25 mouse cellular contexts compared by ENCODE assay signal in the genomic region with DNA sequence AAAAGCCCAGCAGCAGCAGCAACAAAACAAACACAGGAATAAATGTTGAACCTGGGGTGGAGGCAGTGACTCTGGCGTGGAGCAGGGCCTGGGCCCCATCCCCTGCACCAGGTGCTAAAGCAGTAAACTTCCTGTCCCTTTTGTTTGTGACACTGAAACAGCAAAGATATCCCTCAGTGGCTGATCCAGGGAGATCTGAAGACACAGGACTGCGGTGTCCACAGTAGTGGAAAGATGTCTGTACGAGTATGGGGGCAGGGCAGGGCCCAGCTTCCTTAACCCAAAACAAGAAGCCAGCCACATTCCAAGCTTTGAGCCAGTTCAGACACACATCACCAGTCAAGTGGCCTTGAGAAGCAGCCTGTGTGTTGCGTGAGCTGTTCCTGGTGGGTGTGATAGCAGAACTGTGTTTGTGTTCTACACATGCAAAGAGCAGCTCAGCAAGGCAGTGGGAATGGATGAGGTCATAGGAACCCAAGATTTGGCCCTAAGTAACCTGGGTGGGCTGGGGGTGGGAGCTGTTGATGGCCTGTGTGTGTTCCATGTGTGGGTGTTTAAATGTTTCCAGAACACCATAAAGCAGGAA. TPM values are rescaled to one million over a fixed set of nuclear protein-coding genes. Genes with fewer than 3 reads are reported as not detected.
DNase-seq lines count a peak whose midpoint lies in the region; ATAC-seq and TF ChIP-seq lines count a peak whose summit lies in the region.
"Had no signal": no experiment of that assay in that cellular context is flagged by ENCODE, and none has a peak within 500 bp of the region (broad histone marks: within the 10 kb centered on the region; RNA-seq: fewer than 3 reads in every experiment).

No protein-coding gene starts in this region.

- H3K4me3 ChIP-seq in megakaryocyte, embryonic 14.5 days (replicated peaks), result peak overlapping the region; percentile 15
- no peak overlapping the region for H3K4me3 ChIP-seq in intestine, embryonic 16.5 days (ENCODE audit: low read length)
- H3K4me3 ChIP-seq: hindbrain, embryonic 15.5 days; layer of hippocampus, adult 2 months; limb, embryonic 13.5 days; liver, embryonic 12.5 days; neural tube, embryonic 15.5 days had no signal

- H3K4me2 ChIP-seq in intestine, embryonic 16.5 days (ENCODE audit: low read depth, low read length), result no peak overlapping the region
- H3K4me2 ChIP-seq: heart, embryonic 11.5 days; hindbrain, embryonic 15.5 days; limb, embryonic 13.5 days; liver, embryonic 12.5 days; midbrain, embryonic 11.5 days; neural tube, embryonic 15.5 days had no signal

- H3K27ac ChIP-seq in intestine, embryonic 16.5 days (ENCODE audit: low read length), result no peak overlapping the region
- H3K27ac ChIP-seq: hindbrain, embryonic 15.5 days; layer of hippocampus, adult 2 months; limb, embryonic 13.5 days; liver, embryonic 12.5 days; neural tube, embryonic 15.5 days had no signal

- peaks cover 23% of the 10 kb centered on the region for H3K36me3 ChIP-seq in megakaryocyte, embryonic 14.5 days (replicated peaks; ENCODE audit: low read length)
- no peaks in the 10 kb centered on the region for H3K36me3 ChIP-seq in intestine, embryonic 16.5 days (ENCODE audit: control insufficient read depth, insufficient read depth, low read length)
- H3K36me3 ChIP-seq: hindbrain, embryonic 15.5 days; limb, embryonic 13.5 days; liver, embryonic 12.5 days; neural tube, embryonic 15.5 days had no signal

- no peak for TF ChIP-seq CTCF in Patski (IDR thresholded peaks at IDR 0.05)

- H3K27me3 ChIP-seq in megakaryocyte, embryonic 14.5 days (replicated peaks), result no peaks in the 10 kb centered on the region
- H3K27me3 ChIP-seq in Patski, result no peaks in the 10 kb centered on the region
- H3K27me3 ChIP-seq in intestine, embryonic 16.5 days (replicated peaks; ENCODE audit: control insufficient read depth, insufficient read depth, low read length), result no peaks in the 10 kb centered on the region; the same call in 1 of the 2 replicates
- H3K27me3 ChIP-seq: hindbrain, embryonic 15.5 days; limb, embryonic 13.5 days; liver, embryonic 12.5 days; neural tube, embryonic 15.5 days had no signal

- no peak overlapping the region for H3K9ac ChIP-seq in intestine, embryonic 16.5 days (ENCODE audit: low read depth, low read length)
- H3K9ac ChIP-seq: forebrain, postnatal 0 days; hindbrain, embryonic 15.5 days; limb, embryonic 13.5 days; liver, embryonic 12.5 days; neural tube, embryonic 15.5 days had no signal

- CTCF ChIA-PET in Patski (lab: Charles Lee), result interaction anchor here (0.7 to 10.3 kb wide), 4 partner anchors 12 to 86 kb away, joined by 3 to 84 read pairs (median 4); no protein-coding TSS in a partner anchor

- no peak for DNase-seq in Patski (ENCODE audit: low read depth, low spot score)
- DNase-seq in forelimb bud, embryonic 11.5 days (ENCODE audit: low read depth, low spot score), result peak; percentile 47
- peak; percentile 27 to 36 for DNase-seq in thymus, postnatal 10 days (ENCODE audit: low spot score in 2 of 2)
- no peak for DNase-seq in heart, adult 8-10 months (ENCODE audit: low spot score)
- DNase-seq: adrenal gland, postnatal 25 days; cerebellum, adult 11-12 months; cerebellum, postnatal 10 days; forebrain, postnatal 0 days; kidney, adult 9 months; kidney, postnatal 25 days; layer of hippocampus, postnatal 36 days; lung, adult 18-20 months; lung, postnatal 4 days had no signal

- no peak for ATAC-seq in megakaryocyte, adult 5-6 weeks (ENCODE audit: poor library complexity, severe bottlenecking)
- peak; percentile 77 for ATAC-seq in Patski
- no peak for ATAC-seq in intestine, embryonic 16.5 days
- no peak for ATAC-seq in inflammation-experienced regulatory T-cells, adult 6 months
- ATAC-seq: forebrain, postnatal 0 days; liver, embryonic 12.5 days had no signal

- H3K9me3 ChIP-seq in megakaryocyte, embryonic 14.5 days, result no peaks in the 10 kb centered on the region
- no peaks in the 10 kb centered on the region for H3K9me3 ChIP-seq in intestine, embryonic 16.5 days (ENCODE audit: control insufficient read depth, low read length)
- H3K9me3 ChIP-seq: hindbrain, embryonic 15.5 days; limb, embryonic 13.5 days; liver, embryonic 12.5 days; neural tube, embryonic 15.5 days had no signal

- WGBS in intestine, embryonic 16.5 days, result 49% methylated on average over 4 of the region's 4 CpGs

- in situ Hi-C loops in Patski (cut with MboI; ENCODE audit: low pct_unique_long_range_greater_than_20kb), result no loop called here

- H3K4me1 ChIP-seq in megakaryocyte, embryonic 14.5 days, result peaks cover 100% of the 10 kb centered on the region
- no peaks in the 10 kb centered on the region for H3K4me1 ChIP-seq in intestine, embryonic 16.5 days (ENCODE audit: control insufficient read depth, insufficient read depth, low read length)
- H3K4me1 ChIP-seq: hindbrain, embryonic 15.5 days had no signal

- POLR2A ChIA-PET in Patski (lab: Charles Lee), result interaction anchor here (0.8 to 2.1 kb wide), 2 partner anchors 24 to 149 kb away, joined by 3 to 6 read pairs; no protein-coding TSS in a partner anchor

RNA-seq across cellular contexts. Expression of a gene that starts 20.6 kb away (rescaled TPM):
- 10.4 and 49.9 TPM in 2 replicates for polyA plus RNA-seq in megakaryocyte, embryonic 14.5 days (2012; ENCODE audit: insufficient read depth, low replicate concordance)
- 2.6 and 2.7 TPM in 2 replicates for total RNA-seq in megakaryocyte, adult 5-6 weeks (2015)
- total RNA-seq in megakaryocyte, adult 5-6 weeks (2017), result 2.5 and 2.7 TPM in 2 replicates
- polyA plus RNA-seq in Patski (2021), result 89.8 TPM
- polyA plus RNA-seq in intestine, embryonic 16.5 days (2015; fragmentation: Nextera tagmentation; extraction: Ambion mirVana), result 2.2 TPM in 2 replicates
- 1 to 10 TPM in 2 of 3 experiments, under 1 TPM in 1; 0.83 to 4.8 (median 2.2) TPM for polyA plus RNA-seq in inflammation-experienced regulatory T-cells, adult 6 months (2017; shearing (Covaris generic))
- total RNA-seq in heart, adult 8-10 months (2022), result under 1 TPM in 2 of 4 experiments, not detected in 2; 0.09 to 0.34 TPM
- polyA plus RNA-seq: heart, embryonic 11.5 days; heart, postnatal 0 days had no signal

Comparison
In these comparisons a context has a peak if more than half of its experiments do, and no peak if none do; other contexts are left out.
1. DNase-seq: peak in forelimb bud, embryonic 11.5 days (single experiment) and thymus, postnatal 10 days (2 of 2); none in Patski (single experiment) and heart, adult 8-10 months (single experiment).